Mouse (Mus musculus) left cerebral cortex, adult 9 months (tissue): ENCODE results near the gene Fam155a.
A peak's percentile ranks its signal among the peaks of the same experiment; 100 is the strongest.

Source experiments
- DNase-seq, 2 experiments: peaks; one replicate each; pipeline ENCODE4 v3.0.0; 2022; ENCODE audit warnings: low spot score in 2 of 2

The Fam155a gene

GRCm38 (mm10) chr8:9770999-9771605 lies at the start of gene Fam155a:
Gene Fam155a (minus strand): TSS chr8:9771161.
- peak in 1 of 2 experiments; percentile 35 for DNase-seq

- no peak for DNase-seq
Observed at GRCm38 (mm10) chr8:9813273-9813946, 42.4 kb upstream of the Fam155a start.

DNA sequence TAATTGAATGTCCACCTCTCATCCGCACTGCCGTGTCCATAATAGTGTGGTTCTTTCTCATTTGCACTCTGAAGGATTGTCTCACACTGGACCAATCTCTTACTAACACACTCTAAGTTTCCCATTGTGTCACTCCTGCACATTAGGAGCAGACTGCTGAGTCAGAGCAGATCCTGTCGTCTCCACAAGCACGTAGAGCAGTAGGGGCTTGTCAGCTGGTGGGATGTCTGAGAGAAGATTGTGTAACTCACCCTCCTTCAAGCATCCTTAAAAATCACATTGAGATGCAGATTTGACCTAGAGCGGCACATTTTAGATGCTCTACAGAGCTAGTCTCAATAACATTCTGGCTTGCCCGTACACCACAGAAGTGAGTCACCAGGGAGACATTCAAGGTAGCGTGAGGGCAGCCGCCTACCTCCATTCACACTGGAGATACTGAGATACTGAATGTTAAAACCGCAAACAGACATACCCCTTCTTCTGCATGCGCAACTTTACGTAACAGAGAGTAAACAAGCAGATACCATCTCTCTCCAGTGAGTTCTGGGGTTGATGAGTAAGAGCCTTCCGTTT lies 40.1 kb upstream of the Fam155a start:
- DNase-seq, result peak in 1 of 2 experiments; percentile 42

GRCm38 (mm10) chr8:9808596-9808995 lies 37.6 kb upstream of the Fam155a start:
- no peak for DNase-seq

GRCm38 (mm10) chr8:9805676-9806075 lies 34.7 kb upstream of the Fam155a start:
- no peak for DNase-seq

GRCm38 (mm10) chr8:9800346-9800745 lies 29.4 kb upstream of the Fam155a start:
- peak in 1 of 2 experiments; percentile 22 for DNase-seq

- no peak for DNase-seq
Observed at GRCm38 (mm10) chr8:9799923-9800322, 29.0 kb upstream of the Fam155a start.

DNA sequence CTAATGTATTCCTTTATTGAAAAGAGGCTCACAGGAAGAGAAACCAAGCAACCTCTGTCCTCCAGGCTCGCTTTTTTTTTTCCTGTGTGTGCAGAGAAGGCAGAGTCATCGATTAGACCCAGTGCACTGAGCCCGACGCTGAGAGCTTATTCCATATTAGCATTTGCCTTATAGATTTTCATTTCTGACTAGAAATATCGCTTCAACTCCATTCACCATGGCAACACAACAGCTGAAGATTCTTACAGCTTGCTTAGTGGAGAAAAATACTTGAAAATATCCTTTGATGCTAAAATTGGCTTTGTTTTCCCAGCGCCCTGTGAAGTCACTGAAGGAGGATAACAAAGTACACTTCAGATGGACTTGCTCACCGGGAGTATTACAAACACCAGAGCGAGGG lies 26.6 kb upstream of the Fam155a start:
- DNase-seq, result peak in 1 of 2 experiments; percentile 13

GRCm38 (mm10) chr8:9795724-9796123 lies 24.8 kb upstream of the Fam155a start:
- peak in 1 of 2 experiments; percentile 20 for DNase-seq

DNA sequence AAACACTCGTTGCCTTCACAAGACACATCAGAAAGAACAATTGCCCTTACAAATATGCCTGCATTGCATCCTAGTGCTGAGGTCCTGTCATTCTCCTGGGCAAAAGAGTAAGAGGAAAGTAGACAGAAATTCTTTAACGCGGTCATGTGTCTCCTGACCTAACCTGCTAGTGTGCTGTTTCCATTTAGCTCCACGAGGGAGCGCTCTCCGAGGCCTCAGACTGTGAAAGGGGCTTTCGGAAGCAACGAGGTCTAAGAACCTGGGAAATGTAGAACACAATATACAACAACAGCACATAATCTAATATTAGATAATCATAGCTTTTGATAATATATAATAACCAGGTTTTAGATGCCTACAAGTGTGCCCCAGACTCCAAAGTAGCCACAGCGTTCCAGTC lies 22.4 kb upstream of the Fam155a start:
- DNase-seq, result no peak

DNA sequence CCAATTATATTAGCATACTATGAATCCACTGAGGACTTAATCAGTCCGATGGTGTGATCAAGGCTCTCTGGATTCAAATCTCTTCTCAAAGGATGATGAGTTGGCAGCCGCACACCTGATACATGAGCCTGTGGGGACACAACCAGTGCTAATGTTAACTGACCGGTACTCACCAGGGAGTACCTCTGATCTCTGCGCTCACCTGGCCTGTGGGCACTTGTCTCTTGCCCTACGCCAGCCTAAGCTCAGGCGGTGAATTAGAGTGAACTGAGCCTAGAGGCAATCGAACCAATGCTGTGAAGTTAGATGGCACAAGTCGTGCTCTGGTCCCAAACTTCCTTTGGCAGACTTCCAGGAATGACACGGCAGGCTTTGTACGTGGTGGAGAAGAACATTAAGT lies 9.4 kb upstream of the Fam155a start:
- no peak for DNase-seq

DNA sequence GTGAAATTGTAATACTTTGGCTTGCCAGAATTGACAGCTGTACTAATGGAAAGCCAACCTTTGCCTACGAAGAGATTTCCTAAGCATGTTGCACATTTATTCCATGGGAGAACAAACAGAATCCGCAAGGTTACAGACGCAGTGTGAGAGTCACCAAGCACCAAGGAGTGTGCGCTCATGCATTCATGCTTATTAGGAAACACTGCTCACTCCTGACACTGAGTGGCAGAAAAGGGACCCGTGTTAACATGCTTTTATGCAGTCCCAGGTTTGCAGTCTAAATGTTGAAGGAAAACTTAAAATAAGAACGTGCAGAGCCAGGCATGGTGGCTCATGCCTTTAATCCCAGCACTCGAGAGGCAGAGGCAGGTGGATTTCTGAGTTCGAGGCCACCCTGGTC lies 7.2 kb upstream of the Fam155a start:
- DNase-seq, result no peak

DNA sequence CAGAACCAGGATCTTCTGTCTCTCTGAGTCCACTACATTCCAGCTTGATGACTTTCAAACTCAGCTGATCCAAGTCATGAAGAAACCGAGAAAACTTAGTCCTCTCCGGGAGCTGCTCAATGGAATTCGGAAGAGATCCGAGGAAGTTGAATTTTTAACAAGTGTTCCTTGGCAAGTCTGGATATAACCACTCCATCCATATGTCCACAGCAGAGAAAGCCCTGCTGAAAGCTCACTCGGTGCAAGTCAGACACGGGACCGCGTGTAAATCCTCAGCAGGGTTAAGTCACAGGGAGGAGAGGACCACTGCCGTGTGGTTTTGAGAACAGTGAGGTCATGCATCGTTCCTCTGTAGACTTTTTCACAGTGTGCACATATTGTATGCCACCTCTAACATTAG lies 5.9 kb upstream of the Fam155a start:
- no peak for DNase-seq

GRCm38 (mm10) chr8:9772519-9772840 lies 1.5 kb upstream of the Fam155a start:
- DNase-seq, result peak in 1 of 2 experiments; percentile 32

DNA sequence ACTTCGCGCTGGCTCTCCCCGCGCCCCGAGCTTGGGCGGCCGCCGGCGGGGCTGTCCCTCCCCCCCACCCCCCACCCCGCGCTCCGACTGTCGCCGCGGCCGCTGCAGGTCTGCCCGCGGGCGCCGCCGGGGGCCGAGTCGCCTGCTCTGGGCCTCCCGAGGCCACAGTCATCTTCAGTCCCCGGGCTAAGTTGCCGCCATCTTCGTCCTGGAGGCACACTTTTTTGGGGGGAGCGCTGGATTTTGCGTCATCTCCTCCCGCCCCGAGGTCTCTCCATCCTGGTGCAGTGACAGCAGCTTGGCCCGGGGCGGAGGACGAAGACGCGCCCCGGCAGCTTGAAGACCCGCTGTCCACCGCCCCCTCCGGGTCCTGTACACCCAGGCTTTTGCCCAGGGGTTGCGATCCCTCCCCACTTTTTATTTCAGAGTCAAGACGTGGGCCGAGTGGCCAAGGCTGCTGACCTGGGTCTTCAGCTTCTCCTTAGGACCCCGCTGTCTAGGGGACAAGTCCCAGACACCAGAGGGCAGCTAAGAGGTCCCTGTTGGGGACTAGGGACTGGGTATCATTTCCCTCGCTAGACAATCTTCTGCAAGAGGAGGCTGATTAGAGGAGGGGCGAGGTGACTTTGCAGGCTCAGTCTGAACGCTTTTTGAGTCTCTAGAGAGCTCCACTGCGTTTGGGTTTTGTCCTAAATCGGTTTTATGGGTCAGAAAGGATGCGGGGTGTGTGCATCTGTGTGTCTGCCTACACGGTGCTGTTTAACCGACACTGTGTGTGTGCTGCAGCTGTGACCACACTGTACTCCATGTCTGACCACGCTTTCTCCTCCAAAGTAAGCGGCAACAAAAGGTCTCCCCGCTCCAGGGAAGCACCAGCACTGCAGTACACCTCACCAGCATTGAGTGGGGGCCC lies 901 bp upstream of the Fam155a start:
- peak in 1 of 2 experiments; percentile 42 for DNase-seq

- peak in 1 of 2 experiments; percentile 46 for DNase-seq
Observed at GRCm38 (mm10) chr8:9770261-9770998, 531 bp downstream of the Fam155a start.

DNA sequence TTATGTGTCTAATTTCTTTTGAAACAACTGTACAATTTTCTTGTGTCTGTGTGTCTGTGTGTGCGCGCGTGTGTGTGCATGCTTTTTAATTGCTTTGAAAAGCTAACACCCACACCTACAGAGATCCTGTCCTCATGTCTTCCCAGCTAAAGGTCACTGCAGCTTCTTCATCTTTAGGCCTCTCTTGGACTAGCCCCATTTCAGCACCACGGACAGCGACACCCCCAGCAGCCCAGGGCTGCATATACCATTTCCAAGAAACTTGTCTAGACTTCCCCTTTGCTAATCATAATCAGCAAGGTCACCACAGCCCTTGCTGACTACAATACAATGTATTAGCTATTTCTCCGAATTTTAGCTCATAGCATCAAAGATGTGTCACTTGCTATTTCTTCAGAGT lies 1.9 kb downstream of the Fam155a start:
- no peak for DNase-seq

DNA sequence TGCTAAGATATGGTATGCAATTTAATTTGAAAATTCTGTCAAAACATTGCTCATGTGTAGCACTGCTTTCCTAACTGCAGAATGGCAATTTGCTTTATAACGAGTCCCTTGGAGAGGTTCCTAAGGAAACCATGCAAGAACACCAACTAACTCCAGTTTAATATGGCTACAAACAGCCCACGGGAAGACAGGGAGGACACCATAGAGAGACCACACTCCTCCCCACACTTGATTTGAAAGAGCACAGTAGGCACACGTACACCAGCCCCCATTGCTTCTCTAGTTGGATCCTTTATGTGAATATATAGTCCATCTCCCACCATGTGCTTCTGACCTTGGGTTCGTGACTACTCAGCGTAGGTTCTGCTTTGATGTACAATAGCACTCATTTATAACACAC lies 35.8 kb downstream of the Fam155a start:
- no peak for DNase-seq

DNA sequence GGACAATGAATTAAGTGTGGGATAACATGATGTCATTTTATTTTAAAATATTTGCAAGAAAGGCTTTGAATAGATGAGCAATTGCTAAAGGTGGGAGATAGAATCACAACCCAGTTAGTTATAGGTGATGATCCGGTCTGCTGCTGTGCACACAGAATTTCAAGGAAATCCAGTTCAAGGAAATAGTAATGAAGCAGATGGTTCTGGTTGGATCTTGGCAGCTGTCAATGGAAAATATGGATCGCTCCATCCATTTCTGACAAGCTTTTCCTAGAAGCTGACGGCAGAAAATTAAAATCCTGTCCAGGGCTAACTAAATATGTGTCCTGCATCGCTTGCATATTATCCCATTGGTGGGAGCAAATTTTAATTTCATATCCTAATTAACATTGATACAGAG lies 61.2 kb downstream of the Fam155a start:
- DNase-seq, result no peak

- DNase-seq, result peak; percentile 47 to 89
Observed at GRCm38 (mm10) chr8:9707433-9707832, 63.5 kb downstream of the Fam155a start.

DNA sequence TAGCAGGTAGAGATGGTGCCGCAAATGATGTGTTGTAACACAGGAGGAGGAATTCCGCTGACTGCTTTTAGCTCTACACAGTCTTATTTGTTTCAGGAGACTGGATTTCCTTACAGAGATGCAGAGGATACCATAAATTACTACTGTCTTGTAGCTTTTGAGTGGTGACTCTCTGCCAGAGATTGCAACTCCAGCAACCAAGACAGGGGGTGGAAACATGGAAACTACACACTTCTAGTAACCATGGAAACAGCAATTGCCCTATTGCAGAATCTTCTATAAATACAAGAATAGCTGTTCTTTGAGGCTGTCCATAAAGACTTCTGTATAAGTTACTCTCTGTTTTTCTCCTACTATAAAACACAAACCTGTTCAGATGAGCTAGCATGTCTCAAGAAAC lies 76.2 kb downstream of the Fam155a start:
- peak; percentile 33 to 59 for DNase-seq

DNA sequence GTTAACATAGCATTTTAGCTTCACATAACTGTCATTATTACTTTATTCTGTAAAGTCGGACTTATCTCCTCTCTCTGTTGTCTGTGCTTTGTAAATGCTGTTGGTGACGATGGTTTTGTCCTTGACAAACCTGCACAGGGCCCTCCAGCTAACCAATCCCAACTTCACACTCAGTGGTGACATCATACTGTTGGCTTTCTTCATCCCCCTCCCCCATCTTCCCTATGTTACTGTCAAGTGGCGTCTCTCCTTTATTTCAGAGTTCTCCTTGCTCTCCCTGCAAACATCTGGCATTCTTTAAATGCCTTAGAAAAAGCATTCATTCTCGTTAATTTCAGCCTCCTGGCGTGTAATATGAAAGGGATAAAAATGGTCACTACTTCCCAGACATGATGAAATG lies 78.6 kb downstream of the Fam155a start:
- DNase-seq, result no peak
